Mouse (Mus musculus) kidney, embryonic 15.5 days (tissue): ENCODE measurements at regions not wholly inside any gene's neighbourhood (a gene's known extent, or its start where the extent isn't known, plus 50 kb on each side); places are given as distances from the start of the nearest gene placed in this dataset.
A peak's percentile ranks its signal among the peaks of the same experiment; 100 is the strongest.
"Not testable (repeated sequence)": the region's sequence is repeated elsewhere in the genome, so short reads cannot be mapped to it uniquely, and the experiment has no call there.

Experiments used
- ATAC-seq: fragments of 200-750 bp; cut with Nextera tagmentation; replicated peaks from 2 replicates; pipeline ENCODE4 v1.8.0; 2017; ENCODE audit warnings: moderate TSS enrichment; ENCODE audit not compliant: low FRiP score
- H3K27ac ChIP-seq: fragments of 300-500 bp; sonication (generic); 2 replicates; pipeline ENCODE4 v1.5.1; 2015; ENCODE audit warnings: mild to moderate bottlenecking, inconsistent platforms
- H3K27me3 ChIP-seq: fragments of 300-500 bp; sonication (generic); 2 replicates; pipeline ENCODE4 v1.6.1; 2015; ENCODE audit warnings: inconsistent platforms
- H3K36me3 ChIP-seq: fragments of 300-500 bp; sonication (generic); 2 replicates; pipeline ENCODE4 v1.6.1; 2015; ENCODE audit warnings: inconsistent platforms
- H3K4me1 ChIP-seq: fragments of 300-500 bp; sonication (generic); 2 replicates; pipeline ENCODE4 v1.6.1; 2015; ENCODE audit warnings: inconsistent platforms
- H3K4me2 ChIP-seq: fragments of 300-500 bp; sonication (generic); 2 replicates; pipeline ENCODE4 v1.6.1; 2015; ENCODE audit warnings: moderate library complexity, mild to moderate bottlenecking, inconsistent platforms
- H3K4me3 ChIP-seq: fragments of 300-500 bp; sonication (generic); replicated peaks from 2 replicates; pipeline ENCODE4 v1.5.1; 2015; ENCODE audit warnings: mild to moderate bottlenecking, inconsistent platforms
- H3K9ac ChIP-seq: fragments of 300-500 bp; sonication (generic); 2 replicates; pipeline ENCODE4 v1.6.1; 2015; ENCODE audit warnings: mild to moderate bottlenecking, inconsistent platforms
- H3K9me3 ChIP-seq: fragments of 300-500 bp; sonication (generic); replicated peaks from 2 replicates; pipeline ENCODE4 v1.6.1; 2016; ENCODE audit warnings: inconsistent platforms
- WGBS: fragments of 180-500 bp; shearing (Covaris S2); methylation state at CpG from one replicate; pipeline ENCODE4 v1.1.7; 2015; ENCODE audit warnings: mixed read lengths; 5-methylcytosine and 5-hydroxymethylcytosine counted together

DNA sequence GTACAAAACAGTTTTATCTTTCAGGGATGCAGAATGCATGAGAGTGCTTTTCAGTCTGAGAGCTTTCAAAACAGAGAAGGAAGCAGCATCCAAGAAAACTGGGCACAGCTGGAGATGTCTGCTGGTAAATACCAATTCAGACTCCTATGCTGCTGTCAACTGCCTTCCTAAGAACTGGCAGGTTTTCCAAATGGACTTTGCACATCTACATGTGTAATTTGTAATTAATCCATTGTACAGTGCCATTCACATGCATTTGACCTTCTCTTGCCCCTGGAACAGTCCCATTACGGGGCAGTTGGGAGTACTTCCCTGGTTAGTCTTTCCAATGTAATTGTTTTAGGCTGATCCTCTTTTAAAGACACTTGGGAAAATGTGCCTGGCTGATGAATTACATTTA lies 181.3 kb upstream of the Pfkp start:
- H3K4me3 ChIP-seq, result no peak overlapping the region
- no peaks in the 10 kb centered on the region for H3K36me3 ChIP-seq
- H3K9ac ChIP-seq, result no peak overlapping the region
- no peaks in the 10 kb centered on the region for H3K27me3 ChIP-seq
- 64% methylated on average over 1 of the region's 1 CpGs for WGBS
- no peak overlapping the region for H3K27ac ChIP-seq
- no peaks in the 10 kb centered on the region for H3K9me3 ChIP-seq
- H3K4me2 ChIP-seq, result no peak overlapping the region
- no peaks in the 10 kb centered on the region for H3K4me1 ChIP-seq
- no peak for ATAC-seq

DNA sequence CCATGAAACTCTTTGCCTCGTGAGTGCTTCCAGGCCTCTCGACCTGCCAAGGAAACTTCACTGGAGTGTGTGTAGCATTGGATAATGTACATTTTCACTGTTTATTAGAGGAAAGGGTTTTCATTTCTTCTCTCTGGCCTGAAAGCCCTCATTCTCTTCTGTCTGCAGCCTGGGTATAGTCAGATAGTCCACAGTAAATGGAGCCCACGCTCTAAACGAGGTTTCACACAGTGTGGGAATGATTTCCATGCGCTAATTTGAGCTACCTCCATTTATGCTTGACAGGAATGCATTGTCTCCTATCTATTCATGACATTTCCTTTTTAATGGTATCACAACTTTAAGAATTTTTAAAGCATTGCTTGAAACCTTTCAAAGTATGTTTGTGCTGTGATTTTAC lies 180.8 kb upstream of the Pfkp start:
- H3K9ac ChIP-seq, result no peak overlapping the region
- H3K27me3 ChIP-seq, result no peaks in the 10 kb centered on the region
- no peak overlapping the region for H3K4me2 ChIP-seq
- H3K9me3 ChIP-seq, result no peaks in the 10 kb centered on the region
- no peak overlapping the region for H3K4me3 ChIP-seq
- H3K36me3 ChIP-seq, result no peaks in the 10 kb centered on the region
- 86% methylated on average over 5 of the region's 5 CpGs for WGBS
- no peak for ATAC-seq
- no peaks in the 10 kb centered on the region for H3K4me1 ChIP-seq
- H3K27ac ChIP-seq, result no peak overlapping the region

DNA sequence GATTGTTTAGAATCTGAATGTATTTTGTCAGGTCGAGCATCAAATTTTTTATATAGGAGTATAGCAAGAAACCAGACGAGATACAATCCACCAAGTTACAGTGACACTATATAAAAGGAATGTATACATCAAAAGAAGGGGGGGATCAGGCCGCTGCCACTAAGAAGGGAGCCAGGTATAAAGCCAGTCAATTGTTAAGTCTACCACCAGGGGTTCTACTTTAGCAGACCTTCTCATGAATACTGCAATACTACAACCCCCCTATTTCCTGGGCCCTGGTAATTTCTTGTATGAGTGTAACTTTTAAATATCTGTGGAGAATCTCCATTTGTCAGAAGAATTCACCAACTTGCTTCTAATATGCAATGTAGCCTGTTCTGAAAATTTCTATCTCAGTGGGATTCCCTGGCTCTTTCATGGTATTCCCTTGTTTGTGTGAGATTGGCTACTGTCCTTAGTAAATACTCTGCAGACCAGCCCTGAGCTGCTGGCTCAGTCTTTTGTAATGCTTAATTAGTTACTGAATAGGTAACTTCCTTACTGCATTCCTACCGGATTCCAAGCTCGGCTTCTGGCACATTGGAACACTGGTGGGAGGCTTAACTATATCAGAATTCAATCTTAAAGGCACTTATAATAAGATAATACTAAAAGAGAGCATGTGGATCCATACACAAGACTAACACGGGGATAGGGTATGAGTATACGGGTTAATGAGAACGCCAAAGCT lies 180.2 kb upstream of the Pfkp start:
- not testable (repeated sequence) for H3K36me3 ChIP-seq, ATAC-seq, H3K27me3 ChIP-seq, H3K9me3 ChIP-seq, H3K4me2 ChIP-seq, H3K4me1 ChIP-seq, H3K9ac ChIP-seq, H3K4me3 ChIP-seq, H3K27ac ChIP-seq
- WGBS, result 85% methylated on average over 8 of the region's 8 CpGs

DNA sequence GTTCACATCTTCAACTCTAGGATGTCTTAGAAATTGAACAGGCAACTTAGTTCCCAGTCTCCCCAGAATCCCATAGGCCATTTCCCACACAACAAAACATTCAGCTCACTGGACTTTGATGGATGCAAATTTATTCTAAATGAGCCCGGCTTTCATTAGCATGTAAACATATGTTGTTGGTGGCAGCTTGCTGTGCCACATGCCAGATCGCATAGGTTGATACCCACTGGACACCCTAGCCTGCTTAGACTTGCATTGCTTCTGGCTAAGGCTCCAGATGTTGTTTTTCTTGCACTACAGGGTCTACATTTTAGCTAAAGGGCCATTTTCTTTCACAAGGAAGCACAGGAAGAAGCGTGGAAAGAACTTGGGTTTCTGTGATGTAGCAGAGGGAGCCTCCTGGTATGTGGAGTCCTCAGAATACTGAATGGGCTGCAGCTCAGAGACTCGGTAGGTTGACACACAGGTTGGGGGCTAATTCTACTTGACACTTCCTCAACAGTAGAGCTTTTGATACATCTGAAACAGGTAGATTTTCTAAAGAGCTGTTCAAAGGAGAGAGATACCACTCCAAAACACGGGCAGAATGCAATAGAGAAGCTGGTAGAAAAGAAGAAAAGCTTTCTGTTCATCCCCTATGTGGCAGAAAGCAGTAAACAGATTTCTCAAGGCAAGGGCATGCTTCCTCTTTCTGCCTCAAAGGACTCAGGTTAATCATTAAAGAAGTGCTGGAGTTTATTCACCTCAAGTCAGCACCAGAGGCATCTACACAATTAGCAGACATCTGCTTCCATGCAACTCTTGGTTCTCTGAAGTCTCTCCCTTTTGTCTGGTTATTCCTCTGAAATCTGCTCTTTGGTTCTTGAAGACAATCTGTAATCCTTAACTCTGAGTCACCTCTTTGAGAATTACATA lies 153.9 kb upstream of the Pfkp start:
- Histone ChIP-seq H3K4me1 (0 out of 2 replicates have a peak, but pooled peaks cover 3% of the 10 kb centered on the region), H3K27me3 (no peaks in the 10 kb centered on the region), H3K4me2 (no peak overlapping the region), H3K9me3 (no peaks in the 10 kb centered on the region), H3K9ac (no peak overlapping the region), H3K27ac (peak overlapping the region; percentile 66), H3K36me3 (no peaks in the 10 kb centered on the region), H3K4me3 (no peak overlapping the region)
- peak; percentile 92 for ATAC-seq
- 62% methylated on average over 5 of the region's 5 CpGs for WGBS

DNA sequence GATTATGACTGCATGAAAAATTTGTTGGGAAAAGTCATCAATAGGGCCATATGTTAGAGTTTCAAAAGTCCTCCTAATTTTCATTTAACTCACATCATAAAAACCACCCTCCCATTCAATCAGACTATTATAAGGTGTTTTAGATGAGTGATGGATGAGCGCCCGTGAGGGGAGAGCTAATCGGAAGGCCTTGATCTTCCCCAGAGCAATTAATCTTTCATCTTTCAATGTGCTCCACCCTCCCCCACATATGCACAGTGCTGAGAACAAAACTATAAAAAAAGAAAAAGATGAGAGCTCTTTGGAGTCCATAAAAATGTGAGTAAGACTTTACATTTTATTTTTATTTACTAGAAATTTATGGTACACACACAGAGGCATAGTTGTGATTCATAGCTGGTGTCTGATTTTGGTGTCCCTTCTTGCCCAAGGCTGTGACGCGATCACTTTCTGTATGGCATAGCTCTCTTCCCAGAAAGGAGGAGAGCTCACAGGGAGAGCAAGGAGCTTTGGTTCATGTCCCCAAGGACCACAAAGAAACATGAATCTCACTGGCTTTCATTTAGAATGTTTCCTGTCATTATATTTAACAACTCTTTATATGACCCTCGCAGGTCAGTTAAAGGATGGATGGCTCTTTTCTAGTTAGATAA lies 119.5 kb upstream of the Pfkp start:
- H3K4me1 ChIP-seq, result peaks cover 4% of the 10 kb centered on the region; the same call in 1 of the 2 replicates
- no peaks in the 10 kb centered on the region for H3K27me3 ChIP-seq
- H3K4me2 ChIP-seq, result no peak overlapping the region
- H3K9me3 ChIP-seq, result no peaks in the 10 kb centered on the region
- no peaks in the 10 kb centered on the region for H3K36me3 ChIP-seq
- no peak overlapping the region for H3K9ac ChIP-seq
- no peak overlapping the region for H3K27ac ChIP-seq
- WGBS, result 37% methylated on average over 6 of the region's 6 CpGs
- no peak overlapping the region for H3K4me3 ChIP-seq
- 0 out of 2 replicates have a peak, but pooled peaks have one; percentile 29 for ATAC-seq

DNA sequence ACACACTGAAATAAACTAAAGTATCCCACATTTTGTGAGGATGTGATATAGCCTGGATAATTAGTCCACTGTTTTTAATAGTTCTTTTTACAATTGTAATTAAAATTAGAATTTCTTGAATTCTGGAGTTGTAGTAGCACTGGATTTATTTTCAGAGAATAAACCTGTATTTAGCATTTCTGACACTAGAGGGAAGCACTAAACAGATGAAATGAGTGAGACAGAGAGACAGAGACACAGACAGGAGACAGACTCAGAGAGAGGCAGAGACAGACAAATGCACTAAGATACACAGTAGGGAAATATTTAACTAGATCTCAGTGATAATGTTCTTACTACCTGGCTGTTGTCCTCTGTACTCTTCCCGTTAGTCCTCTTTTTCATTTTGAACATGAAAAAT lies 108.6 kb upstream of the Pfkp start:
- Histone ChIP-seq H3K27ac (no peak overlapping the region), H3K9me3 (no peaks in the 10 kb centered on the region), H3K9ac (no peak overlapping the region), H3K27me3 (no peaks in the 10 kb centered on the region), H3K36me3 (no peaks in the 10 kb centered on the region), H3K4me2 (no peak overlapping the region), H3K4me3 (no peak overlapping the region), H3K4me1 (0 out of 2 replicates have a peak, but pooled peaks cover 3% of the 10 kb centered on the region)
- WGBS, result 92% methylated on average over 1 of the region's 1 CpGs
- ATAC-seq, result no peak

DNA sequence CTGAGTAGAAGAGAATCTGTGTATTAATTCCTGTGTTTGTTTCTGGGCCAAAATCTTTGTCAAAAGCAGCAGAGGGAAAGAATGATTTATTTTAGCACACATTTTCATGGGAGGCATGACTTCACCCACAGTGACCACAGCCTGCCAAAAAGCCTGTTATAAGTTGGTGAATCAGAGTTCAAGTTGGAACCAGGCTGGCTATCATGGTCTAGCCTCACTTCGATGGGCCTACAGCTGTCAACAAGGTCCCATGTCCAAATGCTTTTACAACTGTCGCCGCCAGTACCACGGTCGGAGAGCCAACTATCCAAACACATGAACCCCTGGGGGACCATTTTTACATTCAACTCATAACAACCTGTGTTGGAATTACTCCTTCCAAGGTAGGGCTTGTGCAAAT lies 103.0 kb upstream of the Pfkp start:
- H3K27ac ChIP-seq, result peak overlapping the region; percentile 38
- WGBS, result 28% methylated on average over 5 of the region's 5 CpGs
- H3K27me3 ChIP-seq, result no peaks in the 10 kb centered on the region
- peaks cover 11% of the 10 kb centered on the region; the same call in 1 of the 2 replicates for H3K4me1 ChIP-seq
- no peak overlapping the region for H3K9ac ChIP-seq
- no peak overlapping the region for H3K4me3 ChIP-seq
- no peaks in the 10 kb centered on the region for H3K9me3 ChIP-seq
- H3K4me2 ChIP-seq, result no peak overlapping the region
- no peaks in the 10 kb centered on the region for H3K36me3 ChIP-seq
- peak; percentile 62 for ATAC-seq

DNA sequence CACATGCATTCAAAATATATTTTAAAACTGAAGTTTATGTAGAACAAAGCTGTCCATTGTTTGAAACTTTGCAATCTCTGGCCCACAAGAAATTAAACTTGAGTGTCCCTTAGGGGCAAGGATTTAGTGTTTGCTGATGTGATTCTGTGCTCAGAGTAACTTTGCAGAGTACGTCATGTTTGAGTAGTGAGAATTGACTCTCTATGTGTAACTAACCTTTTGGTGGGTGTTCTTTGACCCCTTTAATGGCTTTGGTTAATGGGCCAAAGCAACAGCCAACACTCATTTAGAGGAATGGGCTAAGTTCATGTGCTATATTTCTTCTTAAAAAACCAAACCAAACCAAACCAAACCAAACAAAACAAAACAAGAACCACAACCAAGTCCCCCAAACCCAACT lies 102.6 kb upstream of the Pfkp start:
- Histone ChIP-seq H3K27ac (peak overlapping the region; percentile 38), H3K4me3 (no peak overlapping the region), H3K9me3 (no peaks in the 10 kb centered on the region), H3K36me3 (no peaks in the 10 kb centered on the region), H3K4me1 (peaks cover 11% of the 10 kb centered on the region; the same call in 1 of the 2 replicates), H3K4me2 (no peak overlapping the region), H3K27me3 (no peaks in the 10 kb centered on the region), H3K9ac (no peak overlapping the region)
- ATAC-seq, result peak; percentile 88
- 9% methylated on average over 1 of the region's 1 CpGs for WGBS

DNA sequence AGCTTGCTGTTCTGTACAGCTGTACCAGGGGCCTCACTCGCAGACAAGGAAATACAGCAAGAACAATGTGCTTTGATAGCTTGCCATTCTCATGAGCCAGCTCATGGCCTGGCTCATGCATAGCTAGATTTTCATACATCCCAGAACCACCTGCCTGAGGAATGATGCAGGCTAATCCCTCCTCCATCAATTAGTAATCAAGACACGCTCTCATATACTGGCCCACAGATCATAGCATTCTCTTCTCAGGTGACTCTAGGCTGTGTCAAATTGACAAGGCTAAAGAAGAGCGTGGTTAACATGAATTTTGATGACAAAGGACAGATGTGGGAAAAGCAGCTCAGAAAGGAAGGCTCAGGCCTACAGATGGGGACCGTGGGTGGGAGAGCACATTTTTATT lies 93.3 kb upstream of the Pfkp start:
- 81% methylated on average over 4 of the region's 4 CpGs for WGBS
- no peak overlapping the region for H3K4me3 ChIP-seq
- no peaks in the 10 kb centered on the region for H3K9me3 ChIP-seq
- no peak overlapping the region for H3K4me2 ChIP-seq
- no peaks in the 10 kb centered on the region for H3K4me1 ChIP-seq
- ATAC-seq, result no peak
- no peaks in the 10 kb centered on the region for H3K36me3 ChIP-seq
- H3K27me3 ChIP-seq, result no peaks in the 10 kb centered on the region
- no peak overlapping the region for H3K27ac ChIP-seq
- no peak overlapping the region for H3K9ac ChIP-seq

DNA sequence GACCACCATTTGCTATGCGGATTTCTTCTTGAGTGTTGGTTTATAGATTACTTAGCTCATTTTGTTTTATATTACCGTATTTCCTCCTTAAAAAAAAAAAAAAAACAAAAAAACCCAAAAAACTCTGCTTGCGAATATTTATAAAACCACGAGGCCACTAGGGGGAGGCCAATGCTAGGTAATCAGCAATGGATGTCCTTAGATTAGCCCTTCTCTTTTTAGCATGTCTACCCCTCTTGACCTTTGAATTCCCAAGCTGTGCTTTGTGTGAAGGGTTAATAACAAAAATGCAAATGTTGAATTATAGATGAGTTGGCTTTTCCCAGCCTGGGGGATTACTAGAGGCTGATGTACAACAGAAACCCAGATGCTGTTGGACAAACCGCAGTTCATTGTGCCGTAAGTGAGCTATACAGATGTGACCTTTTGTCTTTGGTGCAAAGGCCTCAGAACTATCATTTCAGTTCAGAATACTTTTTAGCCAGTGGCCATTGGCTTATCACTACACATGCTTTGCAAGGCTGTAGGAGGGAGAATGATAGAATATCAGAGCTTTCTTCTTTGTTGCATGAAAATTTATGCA lies 88.5 kb upstream of the Pfkp start:
- ATAC-seq, result no peak
- Histone ChIP-seq H3K4me1 (no peaks in the 10 kb centered on the region), H3K4me2 (no peak overlapping the region), H3K9ac (no peak overlapping the region), H3K27ac (no peak overlapping the region), H3K27me3 (no peaks in the 10 kb centered on the region), H3K36me3 (no peaks in the 10 kb centered on the region), H3K9me3 (no peaks in the 10 kb centered on the region), H3K4me3 (no peak overlapping the region)
- 56% methylated on average over 6 of the region's 6 CpGs for WGBS
